Mouse (Mus musculus): ENCODE measurements around the gene Phgr1.

Phgr1 gene

DNA sequence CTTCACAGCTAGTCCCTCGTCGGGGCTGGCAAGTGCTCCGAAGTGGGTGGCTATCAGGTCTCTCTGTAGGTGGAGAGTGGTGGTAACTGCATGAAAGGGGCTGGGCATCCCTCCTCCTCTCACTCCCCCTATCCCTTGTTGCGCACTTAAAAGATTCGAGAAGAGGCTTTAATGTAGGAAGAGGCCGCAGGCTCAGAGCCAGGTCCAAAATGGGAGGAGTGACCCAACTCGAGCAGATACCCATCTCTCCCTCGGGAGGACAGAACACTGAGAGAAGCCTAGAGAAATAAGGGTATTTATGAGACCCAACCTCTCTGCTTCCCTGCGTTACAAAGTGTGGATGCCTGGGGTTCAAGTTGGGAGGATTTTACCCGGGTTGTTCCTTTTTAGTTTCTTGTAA, 6.5 kb downstream of the Phgr1 start:
- DNase-seq (ENCODE audit: low spot score): peak; percentile 31

- DNase-seq (ENCODE audit: low spot score): peak; percentile 92
Measured at GRCm38 (mm10) chr2:118779504-118780480, 7.2 kb downstream of the Phgr1 start, which contains the start of gene Disp2. TSS of gene Disp2 (plus strand) at chr2:118779719.

GRCm38 (mm10) chr2:118781115-118781514, 8.5 kb downstream of the Phgr1 start:
- DNase-seq (ENCODE audit: low spot score): peak; percentile 29

- DNase-seq (ENCODE audit: low spot score): peak; percentile 88
Measured at GRCm38 (mm10) chr2:118782303-118782702, 9.7 kb downstream of the Phgr1 start.

DNA sequence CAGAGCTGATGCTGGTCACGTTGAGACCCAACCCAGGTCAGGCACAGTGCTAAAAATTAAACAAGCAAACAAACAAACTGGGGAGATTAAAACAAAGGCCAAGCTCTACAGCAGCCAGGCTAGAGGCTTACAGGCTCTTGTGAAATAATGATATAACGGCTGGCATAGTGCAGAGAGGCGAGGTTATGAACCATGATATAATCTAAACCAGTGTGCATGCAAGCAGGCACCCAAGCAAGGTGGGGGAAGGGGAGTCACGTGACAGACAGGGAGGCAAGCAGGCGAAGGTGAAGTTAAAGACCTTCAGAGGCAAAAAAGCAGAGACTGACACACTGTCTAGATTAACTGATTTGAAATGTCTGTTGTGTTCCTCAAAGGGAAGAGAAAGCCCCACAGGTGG, 10.5 kb downstream of the Phgr1 start:
- peak; percentile 90 for DNase-seq (ENCODE audit: low spot score)

DNA sequence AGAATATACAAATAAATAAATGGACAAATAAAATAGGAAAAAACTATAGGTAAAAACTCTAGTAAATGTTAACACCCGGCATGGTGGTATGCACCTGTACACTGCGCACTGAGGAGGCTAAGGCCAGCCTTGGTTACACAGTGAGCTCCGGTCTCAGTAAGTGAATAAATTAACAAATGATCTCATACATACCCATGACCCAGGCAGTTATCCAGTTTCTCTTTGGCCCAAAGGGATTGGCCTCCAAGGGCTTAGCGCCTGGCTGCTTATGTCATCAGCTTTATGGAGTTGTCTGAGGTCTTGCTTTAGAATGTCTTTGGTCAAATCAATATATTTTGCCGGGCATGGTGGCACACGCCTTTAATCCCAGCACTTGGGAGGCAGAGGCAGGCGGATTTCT, 11.1 kb downstream of the Phgr1 start:
- DNase-seq (ENCODE audit: low spot score): peak; percentile 74

- no peak for DNase-seq (ENCODE audit: low spot score)
Measured at GRCm38 (mm10) chr2:118786525-118786924, 14.0 kb downstream of the Phgr1 start.

- DNase-seq (ENCODE audit: low spot score): peak; percentile 77
Measured at GRCm38 (mm10) chr2:118789501-118789900, 16.9 kb downstream of the Phgr1 start.

DNA sequence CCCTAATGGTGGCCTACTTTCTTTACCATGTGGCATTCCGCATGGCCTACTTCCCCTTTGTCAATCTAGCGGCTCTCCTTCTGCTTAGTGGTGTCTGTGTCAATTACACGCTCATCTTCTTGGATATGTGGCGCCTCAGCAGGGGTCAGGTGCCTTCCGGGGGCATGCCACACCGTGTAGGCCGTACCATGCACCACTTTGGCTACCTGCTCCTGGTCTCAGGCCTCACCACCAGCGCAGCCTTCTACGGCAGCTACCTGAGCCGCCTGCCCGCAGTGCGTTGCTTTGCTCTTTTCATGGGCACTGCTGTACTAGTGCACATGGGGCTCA, 17.6 kb downstream of the Phgr1 start:
- no peak for DNase-seq (ENCODE audit: low spot score)

GRCm38 (mm10) chr2:118790551-118791525, 18.3 kb downstream of the Phgr1 start:
- DNase-seq (ENCODE audit: low spot score): peak; percentile 44

DNA sequence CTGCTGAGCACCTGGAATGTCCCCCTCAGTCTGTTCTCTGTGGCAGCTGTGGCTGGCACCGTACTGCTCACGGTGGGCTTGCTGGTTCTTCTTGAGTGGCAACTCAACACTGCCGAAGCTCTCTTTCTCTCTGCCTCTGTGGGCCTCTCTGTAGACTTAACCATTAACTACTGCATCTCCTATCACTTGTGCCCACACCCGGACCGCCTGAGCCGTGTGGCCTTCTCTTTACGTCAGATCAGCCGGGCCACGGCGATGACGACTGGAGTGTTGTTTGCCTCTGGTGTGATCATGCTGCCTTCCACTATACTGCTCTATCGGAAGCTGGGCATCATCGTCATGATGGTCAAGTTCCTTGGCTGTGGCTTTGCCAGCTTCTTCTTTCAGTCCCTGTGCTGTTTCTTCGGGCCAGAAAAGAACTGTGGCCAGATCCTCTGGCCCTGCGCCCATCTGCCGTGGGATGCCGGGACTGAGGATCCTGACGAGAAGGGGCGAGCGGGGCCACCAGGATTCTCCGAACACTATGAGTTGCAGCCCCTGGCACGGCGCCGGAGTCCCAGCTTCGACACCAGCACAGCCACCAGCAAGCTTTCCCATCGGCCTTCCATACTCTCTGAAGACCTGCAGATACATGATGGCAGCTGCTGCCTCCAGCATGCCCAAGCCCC, 19.2 kb downstream of the Phgr1 start:
- no peak for DNase-seq (ENCODE audit: low spot score)

GRCm38 (mm10) chr2:118792259-118792613, 19.7 kb downstream of the Phgr1 start:
- no peak for DNase-seq (ENCODE audit: low spot score)

DNA sequence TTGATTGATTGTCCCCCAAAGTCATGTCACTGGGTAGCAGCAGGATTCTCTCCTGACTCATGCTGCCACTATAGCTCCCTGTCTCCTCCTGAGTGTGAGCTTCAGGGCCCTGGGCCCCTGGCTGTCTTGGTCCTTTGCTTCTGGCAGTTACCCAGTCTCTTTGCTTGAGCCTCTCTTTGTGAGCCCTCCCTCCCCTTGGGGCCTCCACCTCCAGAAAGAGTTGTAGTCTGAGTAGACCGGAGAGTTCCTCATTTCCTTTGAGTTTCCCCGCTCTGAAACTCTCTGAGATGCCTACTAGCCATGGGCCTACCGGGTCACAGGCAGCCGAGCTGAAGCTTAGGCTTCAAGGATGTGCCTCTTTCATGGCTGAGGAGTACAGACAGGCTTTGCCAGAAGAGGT, 21.1 kb downstream of the Phgr1 start:
- no peak for DNase-seq (ENCODE audit: low spot score)

DNA sequence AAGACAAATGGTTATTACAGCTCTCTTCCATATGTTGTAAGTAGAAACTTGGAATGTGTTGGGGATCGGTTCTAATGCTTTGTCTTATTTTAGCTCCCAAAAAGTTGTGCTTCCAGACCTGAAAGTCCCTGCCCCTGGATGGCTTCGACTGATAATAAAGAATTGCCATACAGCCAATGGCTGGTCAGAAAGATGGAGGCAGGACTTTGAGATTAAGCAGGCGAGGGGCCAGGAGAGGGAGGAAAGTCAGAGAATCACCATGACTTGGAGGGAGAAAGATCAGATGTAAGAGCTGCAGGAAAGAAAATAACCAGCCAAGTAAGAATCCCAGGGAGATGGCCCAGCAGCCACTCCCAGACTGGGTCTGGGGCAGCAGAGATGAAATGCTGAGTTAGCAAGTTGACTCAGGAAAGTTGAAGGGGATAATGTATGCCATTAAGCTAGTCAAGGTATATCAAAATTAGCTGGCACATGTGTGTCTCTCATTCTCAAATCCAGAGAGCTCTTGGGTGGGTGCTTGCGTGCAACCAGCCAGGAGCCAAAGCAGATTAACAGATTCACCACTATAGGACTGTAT, 30.1 kb downstream of the Phgr1 start:
- DNase-seq (ENCODE audit: low spot score): no peak

- no peak for DNase-seq (ENCODE audit: low spot score)
Measured at GRCm38 (mm10) chr2:118804474-118804873, 31.9 kb downstream of the Phgr1 start.

DNA sequence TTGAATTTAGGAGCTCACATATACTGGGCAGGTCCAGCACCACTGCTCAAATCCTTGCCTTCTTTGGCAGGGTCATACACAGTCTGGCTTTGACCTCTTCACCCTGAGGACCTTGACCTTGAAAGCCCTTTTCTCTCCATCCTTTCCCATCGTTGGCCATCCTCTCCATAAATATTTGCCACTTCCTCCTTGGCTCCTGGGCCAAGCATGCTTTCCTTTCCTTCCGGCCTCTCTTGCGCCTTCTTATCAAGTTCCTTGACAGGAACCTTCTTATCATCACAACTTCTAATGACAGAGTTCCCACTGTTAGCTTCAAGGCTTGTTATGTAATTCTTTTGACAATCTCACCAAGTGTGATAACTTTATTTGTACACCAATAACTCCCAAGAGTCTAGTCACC, 32.6 kb downstream of the Phgr1 start:
- DNase-seq (ENCODE audit: low spot score): no peak

GRCm38 (mm10) chr2:118805756-118806155, 33.2 kb downstream of the Phgr1 start:
- DNase-seq (ENCODE audit: low spot score): no peak

DNA sequence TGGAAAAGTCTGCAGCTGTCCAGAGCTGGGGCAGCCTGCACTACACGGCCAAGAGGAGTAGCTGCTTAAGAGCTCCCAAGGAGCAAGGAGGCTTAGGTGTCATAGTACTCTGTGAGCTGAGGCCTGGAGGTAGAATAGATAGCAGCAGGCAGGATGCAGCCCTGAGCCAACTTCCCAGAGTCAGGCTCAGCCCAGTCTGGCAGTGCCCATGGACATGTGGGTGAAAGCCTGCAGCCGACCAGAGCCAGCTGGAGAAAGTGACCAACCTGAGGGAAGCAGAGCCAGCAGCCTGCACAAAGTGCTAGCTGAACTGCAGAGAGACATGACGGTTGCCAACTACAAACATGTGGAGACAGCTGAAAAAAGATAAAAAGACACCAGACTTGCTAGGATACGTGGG, 34.3 kb downstream of the Phgr1 start:
- DNase-seq (ENCODE audit: low spot score): peak; percentile 89

GRCm38 (mm10) chr2:118810861-118811260, 38.3 kb downstream of the Phgr1 start:
- DNase-seq (ENCODE audit: low spot score): peak; percentile 95

- DNase-seq (ENCODE audit: low spot score): no peak
Measured at GRCm38 (mm10) chr2:118812724-118813123, 40.2 kb downstream of the Phgr1 start.

- peak; percentile 97 for DNase-seq (ENCODE audit: low spot score)
Measured at GRCm38 (mm10) chr2:118813981-118814836, 41.6 kb downstream of the Phgr1 start, which contains the start of gene Knstrn. TSS of gene Knstrn (plus strand) at chr2:118814003.
